Mouse (Mus musculus): ENCODE measurements at regions not wholly inside any gene's neighbourhood (a gene's known extent, or its start where the extent isn't known, plus 50 kb on each side); places are given as distances from the start of the nearest gene placed in this dataset.

GRCm38 (mm10) chr3:49200596-49200995 lies 556.5 kb downstream of the Pcdh18 start:
- peak; percentile 40; the same call in 1 of the 2 replicates for ATAC-seq (ENCODE audit: insufficient number of reproducible peaks, low FRiP score, low TSS enrichment)

- peak; percentile 98 for ATAC-seq (ENCODE audit: insufficient number of reproducible peaks, low FRiP score, low TSS enrichment)
These were observed 571.6 kb downstream of the Pcdh18 start for GRCm38 (mm10) chr3:49185555-49185954.
